Mouse (Mus musculus) urinary bladder, adult 2 months (tissue): ENCODE results near the gene Cdc25b. TPM values are rescaled to one million over a fixed set of nuclear protein-coding genes. Genes with fewer than 3 reads are reported as not detected.

ENCODE experiments used
- DNase-seq: peaks from one replicate; pipeline ENCODE4 v3.0.0; 2022; ENCODE audit warnings: low spot score
- polyA plus RNA-seq: library from polyadenylated mRNA; depleted of rRNA; stranded (reverse); fragments of >200 nt; gene quantifications from 2 replicates; pipeline ENCODE4 v1.2.3, GENCODE M21; 2012; rRNA removed

The Cdc25b gene
- polyA plus RNA-seq, 1 experiment, result 38.9 TPM

GRCm38 (mm10) chr2:131227243-131227642 is 40.5 kb downstream of the Cdc25b start:
- DNase-seq, result no peak

- no peak for DNase-seq
These were observed 45.8 kb downstream of the Cdc25b start for GRCm38 (mm10) chr2:131232558-131232957.

GRCm38 (mm10) chr2:131233307-131234126 is 46.8 kb downstream of the Cdc25b start, which contains the start of gene Mavs:
Gene Mavs, plus strand, starts transcription at chr2:131234063.
- DNase-seq, result peak; percentile 84

GRCm38 (mm10) chr2:131234127-131234650 is 47.4 kb downstream of the Cdc25b start:
- DNase-seq, result no peak

- no peak for DNase-seq
These were observed 48.4 kb downstream of the Cdc25b start for GRCm38 (mm10) chr2:131234970-131235635.

- no peak for DNase-seq
These were observed 55.4 kb downstream of the Cdc25b start for GRCm38 (mm10) chr2:131242180-131242579.

GRCm38 (mm10) chr2:131242929-131243328 is 56.2 kb downstream of the Cdc25b start:
- no peak for DNase-seq

Other genes with a start within 250 kb of the Cdc25b start
- 135 and 138 TPM in 2 replicates for gene Gfra4, start 143.9 kb upstream of the Cdc25b start, polyA plus RNA-seq
- gene Adam33, start 123.1 kb upstream of the Cdc25b start, polyA plus RNA-seq, result 256 and 287 TPM in 2 replicates
- gene Siglec1, start 100.2 kb upstream of the Cdc25b start, polyA plus RNA-seq, result 7.6 and 8.7 TPM in 2 replicates
- gene Hspa12b, start 59.7 kb upstream of the Cdc25b start, polyA plus RNA-seq, result 33.1 and 34.8 TPM in 2 replicates
- gene Gm11037, start 53.5 kb upstream of the Cdc25b start, polyA plus RNA-seq, result not detected in 2 replicates
- 51.9 and 54.5 TPM in 2 replicates for gene 1700037H04Rik, start 26.9 kb upstream of the Cdc25b start, polyA plus RNA-seq
- 60.4 and 94.3 TPM in 2 replicates for gene Cenpb, start 6.9 kb upstream of the Cdc25b start, polyA plus RNA-seq
- gene Spef1, start 333 bp downstream of the Cdc25b start, polyA plus RNA-seq, result 10.3 and 12.4 TPM in 2 replicates
- 40.0 and 44.7 TPM in 2 replicates for gene Ap5s1, start 20.1 kb downstream of the Cdc25b start, polyA plus RNA-seq
- 47.2 and 50.2 TPM in 2 replicates for gene Mavs, start 47.1 kb downstream of the Cdc25b start, polyA plus RNA-seq
- gene Pank2, start 75.5 kb downstream of the Cdc25b start, polyA plus RNA-seq, result 27.0 and 33.0 TPM in 2 replicates
- gene Rnf24, start 165.9 kb downstream of the Cdc25b start, polyA plus RNA-seq, result 5.4 and 6.2 TPM in 2 replicates